Mouse (Mus musculus) lung, embryonic 15.5 days (tissue): ENCODE results near the gene Cul5. TPM values are rescaled to one million over a fixed set of nuclear protein-coding genes. Genes with fewer than 3 reads are reported as not detected.

Source experiments
- polyA plus RNA-seq: library from polyadenylated mRNA; unstranded; fragments of >200 nt; fragmentation: Nextera tagmentation; extraction: Ambion mirVana; gene quantifications from 2 replicates; pipeline ENCODE4 v1.2.1, GENCODE M21; 2015

Cul5 gene
- polyA plus RNA-seq, 1 experiment from 2014 or later: 32.0 TPM

Other genes with a start within 250 kb of the Cul5 start
- gene Atm, start 133.3 kb downstream of the Cul5 start, polyA plus RNA-seq: 11.7 and 12.9 TPM in 2 replicates
- gene Npat, start 133.0 kb downstream of the Cul5 start, polyA plus RNA-seq: 17.0 and 18.2 TPM in 2 replicates
- 110 and 117 TPM in 2 replicates for gene Acat1, start 59.6 kb downstream of the Cul5 start, polyA plus RNA-seq
- 0.26 and 0.44 TPM in 2 replicates for gene Rab39, start 36.2 kb upstream of the Cul5 start, polyA plus RNA-seq
- gene Slc35f2, start 101.5 kb upstream of the Cul5 start, polyA plus RNA-seq: 6.0 and 7.0 TPM in 2 replicates
- gene Sln, start 180.2 kb upstream of the Cul5 start, polyA plus RNA-seq: 10.8 and 22.5 TPM in 2 replicates